Mouse (Mus musculus): ENCODE data around the gene Wdfy2. TPM values are rescaled to one million over a fixed set of nuclear protein-coding genes. Genes with fewer than 3 reads are reported as not detected.

Wdfy2 gene
- total RNA-seq, 2 experiments from 2014 or later = 8.0 TPM

- DNase-seq = no peak
- no peak overlapping the region for H3K4me3 ChIP-seq
- H3K27ac ChIP-seq = no peak overlapping the region
- no peak for TF ChIP-seq CTCF (IDR thresholded peaks at IDR 0.05)
- intact Hi-C loops (cut with DNase I) = no loop called here
Measured at GRCm38 (mm10) chr14:62922637-62923036, 85.2 kb downstream of the Wdfy2 start.

- intact Hi-C loops (cut with DNase I) = no loop called here
- H3K27ac ChIP-seq = no peak overlapping the region
- no peak for DNase-seq
- no peak overlapping the region for H3K4me3 ChIP-seq
- peak; percentile 49; the same call in 1 of the 2 replicates for TF ChIP-seq CTCF (IDR thresholded peaks at IDR 0.05)
Measured at GRCm38 (mm10) chr14:62924800-62925199, 87.3 kb downstream of the Wdfy2 start.

GRCm38 (mm10) chr14:62928101-62928541, 90.6 kb downstream of the Wdfy2 start:
- TF ChIP-seq CTCF (IDR thresholded peaks at IDR 0.05) = no peak
- no peak for DNase-seq
- intact Hi-C loops (cut with DNase I) = no loop called here
- H3K4me3 ChIP-seq = no peak overlapping the region
- H3K27ac ChIP-seq = no peak overlapping the region

- no peak for DNase-seq
- intact Hi-C loops (cut with DNase I) = loop anchor here (5.0 kb wide), 1 partner anchor 98 kb away; the partner anchor contains the start of gene Wdfy2
- H3K4me3 ChIP-seq = no peak overlapping the region
- no peak overlapping the region for H3K27ac ChIP-seq
- TF ChIP-seq CTCF (IDR thresholded peaks at IDR 0.05) = no peak
Measured at GRCm38 (mm10) chr14:62935361-62935760, 97.9 kb downstream of the Wdfy2 start.

DNA sequence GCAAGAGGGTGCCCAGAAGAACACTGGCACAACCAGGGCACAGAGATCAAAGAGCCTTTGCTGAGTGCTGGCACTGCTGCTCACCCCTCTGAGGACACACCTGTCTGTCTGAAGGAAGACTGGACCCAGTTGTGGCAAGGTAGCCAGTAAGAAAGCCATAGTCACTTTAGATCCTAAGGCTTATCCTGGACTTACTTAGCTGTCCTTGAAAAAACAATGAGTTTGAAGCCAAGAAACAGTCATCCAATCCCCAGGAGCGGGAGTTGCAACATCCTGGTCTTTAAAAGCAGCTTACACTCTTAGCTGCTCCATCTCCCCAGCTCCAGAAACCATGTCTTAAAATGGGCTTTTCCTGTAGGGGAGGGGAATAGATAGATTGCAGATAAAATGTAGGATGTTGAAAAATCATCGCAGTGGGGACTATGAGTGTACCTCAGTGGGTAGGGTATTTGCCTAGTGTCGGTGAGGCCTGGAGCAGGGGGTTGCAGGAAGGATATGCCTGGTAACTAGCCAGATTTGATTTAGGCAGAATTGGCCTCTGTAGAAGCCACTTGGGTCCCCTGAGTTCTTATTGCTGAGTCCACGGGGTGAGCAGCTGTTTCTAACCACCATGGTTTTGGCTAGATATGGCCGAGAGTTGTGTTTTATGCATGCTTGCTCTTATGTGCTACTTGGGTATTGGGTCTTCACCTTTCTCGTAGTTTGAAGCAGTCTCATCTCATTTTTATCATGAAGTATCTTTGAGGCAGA, 99.3 kb downstream of the Wdfy2 start:
- peak; percentile 56 for DNase-seq
- no peak for TF ChIP-seq CTCF (IDR thresholded peaks at IDR 0.05)
- H3K4me3 ChIP-seq = no peak overlapping the region
- H3K27ac ChIP-seq = peak overlapping the region; percentile 73
- intact Hi-C loops (cut with DNase I) = loop anchor here (2.0 to 5.0 kb wide), 2 partner anchors 100 to 176 kb away; partner anchors contain the start of genes Ints6 and Wdfy2

- H3K4me3 ChIP-seq = no peak overlapping the region
- DNase-seq = no peak
- peak; percentile 55 for TF ChIP-seq CTCF (IDR thresholded peaks at IDR 0.05)
- intact Hi-C loops (cut with DNase I) = loop anchor here (2.0 to 5.0 kb wide), 3 partner anchors 59 to 177 kb away; partner anchors contain the start of genes Ints6 and Wdfy2
- peak overlapping the region; percentile 73 for H3K27ac ChIP-seq
Measured at GRCm38 (mm10) chr14:62937675-62938074, 100.2 kb downstream of the Wdfy2 start.

- Histone ChIP-seq H3K27ac (peak overlapping the region; percentile 85; the same call in 1 of the 2 replicates), H3K4me3 (no peak overlapping the region)
- no peak for DNase-seq
- intact Hi-C loops (cut with DNase I) = loop anchor here (2.0 to 5.0 kb wide), 2 partner anchors 61 to 102 kb away; partner anchors contain the start of gene Wdfy2
- peak; percentile 56 for TF ChIP-seq CTCF (IDR thresholded peaks at IDR 0.05)
Measured at GRCm38 (mm10) chr14:62939435-62939834, 102.0 kb downstream of the Wdfy2 start.

DNA sequence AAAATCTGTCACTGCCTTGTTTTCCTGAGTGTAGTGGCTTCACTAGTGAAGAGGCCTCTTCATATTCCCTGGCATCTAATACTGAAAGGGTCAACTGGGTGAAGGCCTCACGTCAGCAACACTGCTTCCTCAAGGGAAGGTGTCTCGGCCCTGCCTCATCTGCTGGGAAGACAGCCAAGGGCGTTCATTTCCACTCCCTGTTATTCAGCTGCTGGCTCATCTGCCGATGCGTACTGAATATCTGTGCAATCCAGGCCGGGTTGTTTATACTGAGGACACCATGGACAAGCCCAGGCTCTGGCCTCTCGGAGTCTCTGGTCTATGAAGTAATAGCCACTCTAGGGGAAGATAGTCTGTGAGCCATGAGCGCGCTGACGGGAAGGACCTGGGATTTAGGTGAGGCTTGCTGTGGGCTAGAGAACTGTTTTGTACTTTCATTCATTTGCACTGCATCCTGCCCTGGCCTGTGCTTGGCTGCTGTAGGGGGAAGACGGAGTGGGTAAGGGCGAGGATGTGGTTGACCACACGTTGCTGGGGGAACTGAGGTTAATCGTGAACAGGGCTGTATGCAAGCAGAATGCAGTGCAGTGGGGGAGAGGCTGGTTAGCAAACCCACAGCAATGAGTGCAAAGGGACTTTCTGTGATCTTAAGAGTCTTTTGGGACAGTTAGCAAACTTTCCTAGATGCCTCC, 103.1 kb downstream of the Wdfy2 start:
- peak overlapping the region; percentile 85 for H3K27ac ChIP-seq

DNA sequence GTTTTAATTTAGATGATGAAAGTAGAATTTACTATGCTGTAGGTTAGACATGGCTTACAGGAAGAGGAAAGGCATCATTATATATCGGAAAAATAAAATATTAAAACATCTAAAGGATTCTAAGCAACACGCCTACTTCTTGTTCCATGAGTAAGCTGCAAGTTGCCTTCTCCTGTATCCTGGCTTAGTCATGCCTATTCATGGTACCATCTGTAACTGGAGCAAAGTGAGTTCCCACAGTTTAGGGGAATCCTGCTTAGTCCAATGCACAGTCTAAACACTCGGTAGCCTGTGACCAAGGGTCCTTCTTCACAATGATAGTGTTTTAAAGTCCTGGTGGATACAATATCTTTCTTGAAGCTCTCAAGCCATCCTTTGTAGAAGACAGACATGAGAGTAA, 109.3 kb downstream of the Wdfy2 start:
- no peak overlapping the region for H3K4me3 ChIP-seq
- H3K27ac ChIP-seq = no peak overlapping the region
- TF ChIP-seq CTCF (IDR thresholded peaks at IDR 0.05) = no peak
- DNase-seq = no peak
- intact Hi-C loops (cut with DNase I) = no loop called here

More for the DNA sequence above, 103.1 kb downstream of the Wdfy2 start:
- TF ChIP-seq CTCF (IDR thresholded peaks at IDR 0.05) = no peak
- peak; percentile 91 for DNase-seq
- peak overlapping the region; percentile 54 for H3K4me3 ChIP-seq
- intact Hi-C loops (cut with DNase I) = no loop called here

GRCm38 (mm10) chr14:62956091-62956490, 118.6 kb downstream of the Wdfy2 start:
- Histone ChIP-seq H3K4me3 (no peak overlapping the region), H3K27ac (no peak overlapping the region)
- no peak for TF ChIP-seq CTCF (IDR thresholded peaks at IDR 0.05)

DNA sequence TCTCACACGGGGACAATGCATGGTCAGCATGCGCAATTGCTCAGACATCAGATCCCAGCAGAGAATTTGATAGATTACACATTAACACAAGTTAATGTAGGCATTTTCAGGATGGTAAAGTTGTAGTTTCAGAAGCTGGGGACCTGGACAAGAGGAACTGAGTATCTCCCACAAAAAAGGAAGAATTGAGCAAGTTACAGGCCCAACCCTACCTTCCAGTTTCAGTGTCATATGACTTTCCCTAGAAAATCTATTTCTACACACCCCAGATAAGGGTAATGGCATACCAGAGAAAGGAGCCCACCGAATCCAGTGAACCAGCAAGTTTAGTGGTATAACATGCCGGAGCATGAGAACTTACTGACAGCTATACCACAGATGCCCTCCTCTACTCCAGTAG, 126.2 kb downstream of the Wdfy2 start:
- DNase-seq = no peak
- Histone ChIP-seq H3K4me3 (no peak overlapping the region), H3K27ac (no peak overlapping the region)
- no peak for TF ChIP-seq CTCF (IDR thresholded peaks at IDR 0.05)
- intact Hi-C loops (cut with DNase I) = no loop called here

More at GRCm38 (mm10) chr14:62956091-62956490, 118.6 kb downstream of the Wdfy2 start:
- DNase-seq = no peak
- intact Hi-C loops (cut with DNase I) = no loop called here

DNA sequence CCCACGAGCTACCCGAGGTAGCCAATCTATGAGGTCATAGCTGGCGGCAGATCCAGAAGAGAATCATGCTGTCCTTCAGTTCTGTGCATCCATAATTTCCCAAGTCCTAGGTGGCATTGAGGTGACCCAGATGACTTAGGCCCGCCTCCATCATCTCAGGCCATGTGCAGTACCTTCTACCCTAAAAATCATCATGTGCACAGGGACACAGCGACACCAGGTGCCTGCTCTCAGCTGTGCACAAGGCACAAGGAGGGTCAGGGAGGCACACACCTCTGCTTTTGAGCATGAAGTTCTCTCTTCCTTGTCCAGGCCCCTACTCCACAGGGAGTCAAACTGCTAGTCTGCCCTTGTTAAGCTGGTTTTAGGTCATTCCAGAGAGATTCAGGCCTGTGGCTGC, 127.9 kb downstream of the Wdfy2 start:
- no peak for DNase-seq
- Histone ChIP-seq H3K27ac (no peak overlapping the region), H3K4me3 (no peak overlapping the region)
- intact Hi-C loops (cut with DNase I) = no loop called here
- TF ChIP-seq CTCF (IDR thresholded peaks at IDR 0.05) = peak; percentile 19; the same call in 1 of the 2 replicates
